Mouse (Mus musculus): ENCODE measurements around the gene Htra3. TPM values are rescaled to one million over a fixed set of nuclear protein-coding genes. Genes with fewer than 3 reads are reported as not detected.

The Htra3 gene
- polyA plus RNA-seq, 1 experiment from 2014 or later = 11.3 TPM

- Histone ChIP-seq H3K27ac (ENCODE audit: low read length) (no peak overlapping the region), H3K9ac (replicated peaks; ENCODE audit: low read depth, low read length) (no peak overlapping the region), H3K9me3 (ENCODE audit: control insufficient read depth, low read length) (no peaks in the 10 kb centered on the region), H3K4me1 (replicated peaks; ENCODE audit: control insufficient read depth, insufficient read depth, low read length) (peaks cover 7% of the 10 kb centered on the region; the same call in 1 of the 2 replicates), H3K36me3 (ENCODE audit: control insufficient read depth, insufficient read depth) (peaks cover 16% of the 10 kb centered on the region), H3K4me2 (ENCODE audit: low read length) (no peak overlapping the region), H3K4me3 (replicated peaks; ENCODE audit: low read length) (no peak overlapping the region), H3K27me3 (replicated peaks; ENCODE audit: control insufficient read depth, insufficient read depth, low read length) (no peaks in the 10 kb centered on the region)
- WGBS = 86% methylated on average over 7 of the region's 7 CpGs
- ATAC-seq = no peak
Measured at GRCm38 (mm10) chr5:35605355-35605754, 74.2 kb downstream of the Htra3 start.

Other genes with a start within 250 kb of the Htra3 start
- 1.2 and 1.7 TPM in 2 replicates for gene Cpz, start 154.1 kb downstream of the Htra3 start, polyA plus RNA-seq (2015; fragmentation: Nextera tagmentation; extraction: Ambion mirVana)
- 9.1 and 9.3 TPM in 2 replicates for gene Trmt44, start 104.7 kb downstream of the Htra3 start, polyA plus RNA-seq (2015; fragmentation: Nextera tagmentation; extraction: Ambion mirVana)
- 13.0 and 15.9 TPM in 2 replicates for gene Acox3, start 96.7 kb downstream of the Htra3 start, polyA plus RNA-seq (2015; fragmentation: Nextera tagmentation; extraction: Ambion mirVana)
- gene Sh3tc1, start 60.2 kb upstream of the Htra3 start, polyA plus RNA-seq (2015; fragmentation: Nextera tagmentation; extraction: Ambion mirVana) = 2.3 and 2.8 TPM in 2 replicates
- 9.4 and 16.3 TPM in 2 replicates for gene Ablim2, start 78.1 kb upstream of the Htra3 start, polyA plus RNA-seq (2015; fragmentation: Nextera tagmentation; extraction: Ambion mirVana)
- gene Afap1, start 213.5 kb upstream of the Htra3 start, polyA plus RNA-seq (2015; fragmentation: Nextera tagmentation; extraction: Ambion mirVana) = 64.1 and 64.7 TPM in 2 replicates

Data from forebrain, embryonic 16.5 days (tissue).